Mouse (Mus musculus): ENCODE data around the gene Dvl1. TPM values are rescaled to one million over a fixed set of nuclear protein-coding genes. Genes with fewer than 3 reads are reported as not detected.

Dvl1 gene
- polyA plus RNA-seq, 1 experiment from 2014 or later, result 5.5 TPM

DNA sequence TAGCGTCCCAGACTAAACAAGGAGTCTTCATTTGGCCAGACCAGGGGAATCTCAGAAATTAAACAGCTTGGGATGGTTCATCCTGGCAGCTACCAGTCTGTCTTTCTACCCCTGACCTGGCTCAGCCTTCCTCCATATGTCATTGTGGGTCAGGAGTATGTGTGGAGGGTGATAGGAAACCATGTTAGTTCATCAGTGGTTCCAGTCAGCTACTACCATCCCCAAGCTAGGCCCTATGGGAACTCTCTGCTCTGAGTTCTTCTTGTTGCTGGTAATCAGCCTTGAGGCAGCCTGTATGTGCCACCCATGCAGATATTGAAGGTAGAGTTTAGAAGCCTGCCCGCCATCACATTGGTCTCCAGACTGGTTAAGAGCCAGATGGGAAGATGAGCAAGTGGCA is 51.1 kb downstream of the Dvl1 start:
- ATAC-seq (ENCODE audit: low FRiP score, low TSS enrichment), result no peak
- Histone ChIP-seq H3K4me1 (ENCODE audit: insufficient read depth, low read length) (peaks cover 18% of the 10 kb centered on the region), H3K9me3 (ENCODE audit: low read length) (no peaks in the 10 kb centered on the region), H3K9ac (replicated peaks; ENCODE audit: low read length) (no peak overlapping the region), H3K36me3 (ENCODE audit: insufficient read depth, low read length) (peaks cover 29% of the 10 kb centered on the region), H3K4me2 (replicated peaks; ENCODE audit: low read depth, low read length) (no peak overlapping the region), H3K27ac (ENCODE audit: low read length) (no peak overlapping the region), H3K27me3 (ENCODE audit: insufficient read depth, low read length) (no peaks in the 10 kb centered on the region), H3K4me3 (ENCODE audit: low read length) (no peak overlapping the region)
- 88% methylated on average over 2 of the region's 2 CpGs for WGBS

DNA sequence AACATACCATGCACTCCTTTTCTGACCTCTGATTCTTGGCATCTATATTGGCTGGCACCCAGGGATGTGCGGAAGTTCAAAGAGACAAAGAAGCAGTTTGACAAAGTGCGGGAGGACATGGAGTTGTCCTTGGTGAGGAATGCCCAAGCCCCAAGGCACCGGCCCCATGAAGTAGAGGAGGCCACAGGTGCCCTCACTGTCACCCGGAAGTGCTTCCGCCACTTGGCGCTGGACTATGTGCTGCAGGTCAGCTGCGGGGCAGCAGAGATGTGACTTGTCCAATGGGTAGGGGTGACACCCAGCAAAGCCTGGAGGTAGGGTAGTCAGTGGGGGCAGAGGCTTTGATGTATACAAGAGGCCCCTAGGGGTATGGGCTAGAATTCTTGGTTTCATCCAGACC is 52.2 kb downstream of the Dvl1 start:
- no peaks in the 10 kb centered on the region for H3K27me3 ChIP-seq (ENCODE audit: insufficient read depth, low read length)
- peaks cover 40% of the 10 kb centered on the region for H3K36me3 ChIP-seq (ENCODE audit: insufficient read depth, low read length)
- H3K4me3 ChIP-seq (ENCODE audit: low read length), result no peak overlapping the region
- ATAC-seq (ENCODE audit: low FRiP score, low TSS enrichment), result no peak
- 95% methylated on average over 7 of the region's 7 CpGs for WGBS
- H3K27ac ChIP-seq (ENCODE audit: low read length), result no peak overlapping the region
- no peak overlapping the region for H3K4me2 ChIP-seq (replicated peaks; ENCODE audit: low read depth, low read length)
- peaks cover 12% of the 10 kb centered on the region for H3K4me1 ChIP-seq (ENCODE audit: insufficient read depth, low read length)
- no peaks in the 10 kb centered on the region for H3K9me3 ChIP-seq (ENCODE audit: low read length)
- H3K9ac ChIP-seq (replicated peaks; ENCODE audit: low read length), result no peak overlapping the region

DNA sequence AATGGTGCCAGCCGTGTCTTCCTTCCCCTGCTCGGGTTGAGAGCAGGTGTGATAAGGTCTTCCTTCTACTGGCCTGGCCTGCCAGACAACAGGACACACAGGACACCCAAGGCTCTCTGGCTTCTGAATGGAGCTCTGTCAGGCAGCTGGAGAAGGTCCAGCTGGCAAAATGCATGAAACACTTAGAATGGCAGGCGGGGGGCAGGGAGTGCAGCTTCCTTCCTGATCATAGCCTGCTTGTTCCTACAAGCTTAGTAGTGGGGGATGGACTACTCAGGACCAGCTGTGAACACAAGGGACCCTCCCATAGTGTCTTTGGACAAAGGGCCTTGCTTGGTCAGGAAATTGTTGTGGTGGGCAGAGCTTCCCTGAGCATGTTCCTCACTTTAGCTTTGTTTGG is 54.0 kb downstream of the Dvl1 start:
- Histone ChIP-seq H3K27ac (ENCODE audit: low read length) (no peak overlapping the region), H3K36me3 (ENCODE audit: insufficient read depth, low read length) (peaks cover 41% of the 10 kb centered on the region), H3K4me3 (ENCODE audit: low read length) (no peak overlapping the region), H3K9ac (replicated peaks; ENCODE audit: low read length) (no peak overlapping the region), H3K4me1 (ENCODE audit: insufficient read depth, low read length) (no peaks in the 10 kb centered on the region), H3K27me3 (ENCODE audit: insufficient read depth, low read length) (no peaks in the 10 kb centered on the region), H3K4me2 (replicated peaks; ENCODE audit: low read depth, low read length) (no peak overlapping the region), H3K9me3 (ENCODE audit: low read length) (no peaks in the 10 kb centered on the region)
- WGBS, result 57% methylated on average over 3 of the region's 3 CpGs
- no peak for ATAC-seq (ENCODE audit: low FRiP score, low TSS enrichment)

DNA sequence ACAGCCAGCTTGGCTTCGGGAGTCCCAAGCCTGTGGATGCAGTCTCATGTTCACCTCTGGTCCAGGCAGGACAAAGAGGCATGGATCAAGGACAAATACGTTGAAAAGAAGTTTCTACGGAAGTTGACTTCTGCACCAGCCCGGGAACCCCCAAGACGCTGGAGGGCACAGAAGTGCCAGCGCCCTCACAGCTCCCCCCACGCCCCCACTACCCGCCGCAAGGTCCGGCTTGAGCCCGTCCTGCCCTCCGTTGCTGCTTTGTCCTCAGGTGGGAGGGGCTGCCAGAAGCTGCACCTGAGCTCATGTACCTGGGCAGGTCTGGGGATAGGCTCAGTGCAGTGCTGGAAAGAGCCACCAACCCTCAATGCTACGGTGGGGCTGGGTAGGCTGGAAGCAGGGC is 56.0 kb downstream of the Dvl1 start:
- Histone ChIP-seq H3K4me2 (replicated peaks; ENCODE audit: low read depth, low read length) (no peak overlapping the region), H3K27me3 (ENCODE audit: insufficient read depth, low read length) (no peaks in the 10 kb centered on the region), H3K9ac (replicated peaks; ENCODE audit: low read length) (no peak overlapping the region), H3K36me3 (ENCODE audit: insufficient read depth, low read length) (peaks cover 37% of the 10 kb centered on the region), H3K4me3 (ENCODE audit: low read length) (no peak overlapping the region), H3K4me1 (ENCODE audit: insufficient read depth, low read length) (no peaks in the 10 kb centered on the region), H3K9me3 (ENCODE audit: low read length) (no peaks in the 10 kb centered on the region), H3K27ac (ENCODE audit: low read length) (no peak overlapping the region)
- 95% methylated on average over 13 of the region's 13 CpGs for WGBS
- no peak for ATAC-seq (ENCODE audit: low FRiP score, low TSS enrichment)

DNA sequence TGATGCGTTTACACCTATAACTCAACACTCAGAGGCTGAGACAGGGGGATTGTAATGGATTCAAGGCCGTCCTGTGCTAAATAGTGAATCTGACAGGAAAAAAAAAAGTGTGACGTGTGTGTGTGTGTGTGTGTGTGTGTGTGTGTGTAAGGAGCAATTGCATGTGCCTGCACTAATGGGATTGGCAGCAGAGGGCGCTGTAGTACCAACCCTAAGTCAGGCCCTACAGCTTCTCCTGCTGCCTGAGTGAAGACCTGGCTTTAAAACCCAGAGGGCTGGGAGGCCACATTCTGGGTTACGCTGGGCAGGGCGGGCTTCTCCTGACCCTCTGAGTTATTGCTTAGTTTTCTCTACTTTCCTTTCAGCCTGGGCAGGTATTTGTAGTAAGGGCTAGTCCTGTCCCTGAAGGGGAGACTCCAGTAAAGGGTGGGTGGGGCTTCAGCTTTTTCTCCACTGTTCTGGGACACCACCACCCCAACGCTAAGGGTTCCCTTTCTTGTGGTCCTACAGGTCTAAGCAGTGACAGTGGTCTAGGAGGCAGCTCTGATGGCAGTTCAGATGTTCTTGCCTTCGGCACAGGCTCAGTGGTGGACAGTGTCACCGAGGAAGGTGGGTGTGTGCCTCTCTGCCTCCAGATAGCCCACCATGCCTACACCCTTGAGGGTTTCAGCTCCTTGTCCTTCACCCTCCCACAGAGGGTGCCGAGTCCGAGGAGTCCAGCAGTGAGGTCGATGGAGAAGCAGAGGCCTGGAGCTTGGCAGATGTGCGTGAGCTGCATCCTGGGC is 57.3 kb downstream of the Dvl1 start:
- no peak overlapping the region for H3K9ac ChIP-seq (replicated peaks; ENCODE audit: low read length)
- no peak for ATAC-seq (ENCODE audit: low FRiP score, low TSS enrichment)
- H3K4me3 ChIP-seq (ENCODE audit: low read length), result no peak overlapping the region
- 90% methylated on average over 13 of the region's 13 CpGs for WGBS
- H3K4me1 ChIP-seq (ENCODE audit: insufficient read depth, low read length), result no peaks in the 10 kb centered on the region
- peaks cover 29% of the 10 kb centered on the region for H3K36me3 ChIP-seq (ENCODE audit: insufficient read depth, low read length)
- no peak overlapping the region for H3K4me2 ChIP-seq (replicated peaks; ENCODE audit: low read depth, low read length)
- no peaks in the 10 kb centered on the region for H3K27me3 ChIP-seq (ENCODE audit: insufficient read depth, low read length)
- H3K27ac ChIP-seq (ENCODE audit: low read length), result no peak overlapping the region
- H3K9me3 ChIP-seq (ENCODE audit: low read length), result no peaks in the 10 kb centered on the region

DNA sequence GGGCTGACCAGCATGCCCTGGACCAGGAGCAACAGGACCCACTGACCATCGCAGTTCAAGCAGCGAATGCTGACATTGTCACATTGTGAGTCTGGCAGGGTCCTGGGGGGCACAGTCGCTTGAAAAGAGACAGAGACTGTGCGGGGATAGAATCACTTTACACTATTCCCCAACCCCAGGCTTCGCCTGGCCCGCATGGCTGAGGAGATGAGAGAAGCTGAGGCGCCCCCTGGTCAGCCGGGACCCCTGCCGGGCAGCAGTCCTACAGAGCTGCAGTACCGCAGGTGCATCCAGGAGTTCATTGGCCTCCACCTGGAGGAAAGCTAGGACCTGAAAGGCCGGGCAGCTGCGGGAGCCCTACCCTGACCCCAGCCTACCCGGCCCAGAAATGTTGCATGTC is 58.4 kb downstream of the Dvl1 start:
- 89% methylated on average over 13 of the region's 13 CpGs for WGBS
- peaks cover 24% of the 10 kb centered on the region for H3K36me3 ChIP-seq (ENCODE audit: insufficient read depth, low read length)
- no peak for ATAC-seq (ENCODE audit: low FRiP score, low TSS enrichment)

DNA sequence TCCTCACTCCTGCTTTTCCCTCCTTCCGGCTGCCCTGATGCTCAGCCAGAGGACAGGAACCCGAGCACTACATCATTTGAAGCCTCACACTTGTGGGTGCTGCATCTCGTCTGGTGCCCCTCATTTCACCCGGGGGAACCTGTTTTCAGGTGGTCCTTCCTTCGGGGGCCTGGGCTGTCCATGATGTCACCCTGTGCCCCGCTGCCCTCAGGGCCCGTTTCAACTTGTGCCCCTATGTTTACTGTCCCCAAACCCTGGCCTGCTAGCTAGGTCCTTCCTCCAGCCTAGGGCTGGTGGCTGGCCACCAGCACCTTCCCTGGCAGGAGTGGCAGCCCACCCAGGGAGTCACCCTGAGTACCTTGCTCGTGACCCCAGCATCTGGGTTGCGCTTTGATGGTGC is 58.9 kb downstream of the Dvl1 start:
- ATAC-seq (ENCODE audit: low FRiP score, low TSS enrichment), result no peak
- no peaks in the 10 kb centered on the region for H3K9me3 ChIP-seq (ENCODE audit: low read length)
- H3K27me3 ChIP-seq (ENCODE audit: insufficient read depth, low read length), result no peaks in the 10 kb centered on the region
- no peak overlapping the region for H3K27ac ChIP-seq (ENCODE audit: low read length)
- H3K4me3 ChIP-seq (ENCODE audit: low read length), result no peak overlapping the region
- H3K4me2 ChIP-seq (replicated peaks; ENCODE audit: low read depth, low read length), result no peak overlapping the region
- H3K36me3 ChIP-seq (ENCODE audit: insufficient read depth, low read length), result peaks cover 24% of the 10 kb centered on the region
- no peaks in the 10 kb centered on the region for H3K4me1 ChIP-seq (ENCODE audit: insufficient read depth, low read length)
- H3K9ac ChIP-seq (replicated peaks; ENCODE audit: low read length), result no peak overlapping the region
- WGBS, result 78% methylated on average over 9 of the region's 9 CpGs

More for the DNA sequence above, 58.4 kb downstream of the Dvl1 start:
- no peaks in the 10 kb centered on the region for H3K27me3 ChIP-seq (ENCODE audit: insufficient read depth, low read length)
- no peak overlapping the region for H3K27ac ChIP-seq (ENCODE audit: low read length)
- no peaks in the 10 kb centered on the region for H3K4me1 ChIP-seq (ENCODE audit: insufficient read depth, low read length)
- no peak overlapping the region for H3K4me3 ChIP-seq (ENCODE audit: low read length)
- H3K9ac ChIP-seq (replicated peaks; ENCODE audit: low read length), result no peak overlapping the region
- no peaks in the 10 kb centered on the region for H3K9me3 ChIP-seq (ENCODE audit: low read length)
- no peak overlapping the region for H3K4me2 ChIP-seq (replicated peaks; ENCODE audit: low read depth, low read length)

DNA sequence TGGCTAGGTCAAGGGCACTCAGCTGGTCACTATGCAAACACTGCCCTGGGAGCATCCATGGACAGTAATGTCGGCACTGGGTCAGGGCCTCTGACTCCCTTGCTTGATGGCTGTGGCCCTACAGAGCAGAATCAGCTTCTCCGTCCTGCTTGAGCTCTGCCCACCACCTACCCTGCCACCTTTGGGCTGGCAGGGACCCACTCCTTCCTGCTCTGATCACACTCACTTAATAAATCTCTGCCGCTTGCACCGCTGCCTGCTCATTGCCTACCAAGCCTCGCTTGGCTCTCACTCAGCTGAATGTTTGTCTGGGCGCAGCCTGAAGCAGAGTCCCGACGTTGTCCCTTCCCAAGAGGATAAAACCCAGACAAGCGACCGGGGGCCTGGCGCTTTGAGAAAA is 59.8 kb downstream of the Dvl1 start:
- ATAC-seq (ENCODE audit: low FRiP score, low TSS enrichment), result no peak
- Histone ChIP-seq H3K4me3 (ENCODE audit: low read length) (no peak overlapping the region), H3K9ac (replicated peaks; ENCODE audit: low read length) (no peak overlapping the region), H3K27me3 (ENCODE audit: insufficient read depth, low read length) (no peaks in the 10 kb centered on the region), H3K4me1 (ENCODE audit: insufficient read depth, low read length) (no peaks in the 10 kb centered on the region), H3K4me2 (replicated peaks; ENCODE audit: low read depth, low read length) (no peak overlapping the region), H3K36me3 (ENCODE audit: insufficient read depth, low read length) (peaks cover 20% of the 10 kb centered on the region), H3K27ac (ENCODE audit: low read length) (no peak overlapping the region), H3K9me3 (ENCODE audit: low read length) (no peaks in the 10 kb centered on the region)
- WGBS, result 73% methylated on average over 11 of the region's 11 CpGs

DNA sequence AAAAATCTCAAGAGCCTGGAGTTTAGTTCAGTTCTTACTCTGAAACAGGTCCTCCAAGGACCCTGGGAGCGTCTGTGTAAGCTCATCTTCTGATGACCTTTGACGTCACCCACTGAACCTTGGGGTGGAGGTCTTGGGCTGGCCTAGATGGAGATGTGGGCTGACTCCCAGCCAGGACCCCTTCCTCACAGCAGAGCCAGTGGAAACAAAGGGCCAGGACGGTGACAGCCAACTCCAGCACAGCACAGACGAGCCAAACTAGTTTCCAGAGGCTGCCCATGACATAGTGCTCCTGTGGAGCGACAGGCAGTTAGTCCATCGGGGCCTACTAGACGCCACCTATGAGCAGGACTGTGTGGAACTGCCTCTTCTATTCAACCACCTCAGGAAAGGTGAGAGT is 61.1 kb downstream of the Dvl1 start:
- H3K27me3 ChIP-seq (ENCODE audit: insufficient read depth, low read length), result no peaks in the 10 kb centered on the region
- no peak overlapping the region for H3K27ac ChIP-seq (ENCODE audit: low read length)
- H3K9ac ChIP-seq (replicated peaks; ENCODE audit: low read length), result no peak overlapping the region
- WGBS, result 73% methylated on average over 7 of the region's 7 CpGs
- H3K4me2 ChIP-seq (replicated peaks; ENCODE audit: low read depth, low read length), result no peak overlapping the region
- H3K36me3 ChIP-seq (ENCODE audit: insufficient read depth, low read length), result peaks cover 12% of the 10 kb centered on the region
- no peaks in the 10 kb centered on the region for H3K4me1 ChIP-seq (ENCODE audit: insufficient read depth, low read length)
- H3K9me3 ChIP-seq (ENCODE audit: low read length), result no peaks in the 10 kb centered on the region
- no peak overlapping the region for H3K4me3 ChIP-seq (ENCODE audit: low read length)
- ATAC-seq (ENCODE audit: low FRiP score, low TSS enrichment), result no peak

DNA sequence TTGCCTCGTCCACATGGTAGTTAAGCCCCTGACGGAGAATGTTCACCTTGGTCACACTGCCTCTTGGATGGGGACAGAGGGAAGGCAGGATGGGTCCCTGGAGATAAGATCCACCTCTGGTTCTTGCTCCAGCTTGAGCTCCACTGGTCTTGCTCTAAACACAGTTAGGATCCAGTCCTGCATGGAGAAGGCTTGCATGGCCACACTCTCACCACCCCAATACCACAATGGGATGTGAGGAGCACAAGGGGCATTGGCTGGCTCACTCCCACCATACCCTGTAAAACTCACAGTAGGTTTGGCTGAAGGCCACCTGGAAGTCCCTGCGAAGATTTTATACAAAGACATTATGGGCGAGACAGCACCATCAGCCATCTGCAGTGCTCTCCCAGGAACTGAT is 61.5 kb downstream of the Dvl1 start:
- WGBS, result 89% methylated on average over 4 of the region's 4 CpGs
- no peak for ATAC-seq (ENCODE audit: low FRiP score, low TSS enrichment)

More for the DNA sequence above, 61.5 kb downstream of the Dvl1 start:
- H3K4me3 ChIP-seq (ENCODE audit: low read length), result no peak overlapping the region
- peaks cover 7% of the 10 kb centered on the region for H3K36me3 ChIP-seq (ENCODE audit: insufficient read depth, low read length)
- H3K27me3 ChIP-seq (ENCODE audit: insufficient read depth, low read length), result no peaks in the 10 kb centered on the region
- H3K4me1 ChIP-seq (ENCODE audit: insufficient read depth, low read length), result no peaks in the 10 kb centered on the region
- H3K27ac ChIP-seq (ENCODE audit: low read length), result no peak overlapping the region
- H3K4me2 ChIP-seq (replicated peaks; ENCODE audit: low read depth, low read length), result no peak overlapping the region
- no peaks in the 10 kb centered on the region for H3K9me3 ChIP-seq (ENCODE audit: low read length)
- no peak overlapping the region for H3K9ac ChIP-seq (replicated peaks; ENCODE audit: low read length)

Measured in kidney, embryonic 16.5 days (tissue).